Mouse (Mus musculus) cortical plate, adult 2 months (tissue): Measurements from ENCODE around the gene Etfrf1. TPM values are rescaled to one million over a fixed set of nuclear protein-coding genes. Genes with fewer than 3 reads are reported as not detected.

ENCODE experiments used
- H3K27ac ChIP-seq: fragments of 200-500 bp; 2 replicates; pipeline ENCODE4 v1.5.1; 2012; ENCODE audit warnings: low read length, control low read depth, inconsistent platforms; ENCODE audit not compliant: insufficient read depth
- H3K4me1 ChIP-seq: fragments of 200-500 bp; 2 replicates; pipeline ENCODE4 v1.6.1; 2011; ENCODE audit warnings: low read length; ENCODE audit not compliant: control insufficient read depth, insufficient read depth
- H3K4me3 ChIP-seq: fragments of 200-500 bp; 2 replicates; pipeline ENCODE4 v1.5.1; 2011; ENCODE audit warnings: mild to moderate bottlenecking, low read length, control low read depth; ENCODE audit not compliant: insufficient read depth
- CTCF ChIP-seq: fragments of 200-500 bp; IDR thresholded peaks from 2 replicates; pipeline ENCODE4 v1.5.1; 2011; ENCODE audit warnings: mild to moderate bottlenecking, control low read depth, low read length; ENCODE audit not compliant: insufficient read depth; ENCODE audit errors: extremely low read depth
- POLR2A ChIP-seq: fragments of 200-500 bp; IDR thresholded peaks from 2 replicates; pipeline ENCODE4 v1.6.1; 2011; ENCODE audit warnings: mild to moderate bottlenecking, low read length, control low read depth; ENCODE audit not compliant: insufficient read depth; ENCODE audit errors: extremely low read depth
- polyA plus RNA-seq: library from polyadenylated mRNA; depleted of rRNA; stranded (reverse); fragments of >200 nt; gene quantifications from 2 replicates; pipeline ENCODE4 v1.2.3, GENCODE M21; 2012; rRNA removed

Gene Etfrf1
- polyA plus RNA-seq: 24.8 and 27.7 TPM in 2 replicates

GRCm38 (mm10) chr6:145210816-145211338, at the start of gene Etfrf1, which contains the start of gene Casc1:
Etfrf1 (plus strand) TSS chr6:145211134.
Casc1 (minus strand) TSS chr6:145211005.
- no peaks in the 10 kb centered on the region for H3K4me1 ChIP-seq
- H3K4me3 ChIP-seq: peak within 1 kb of the TSS; percentile 54
- TF ChIP-seq POLR2A: peak; percentile 95
- TF ChIP-seq CTCF: no peak

GRCm38 (mm10) chr6:145171892-145172606, 38.9 kb upstream of the Etfrf1 start:
- TF ChIP-seq POLR2A: no peak
- no peak for TF ChIP-seq CTCF
- Histone ChIP-seq H3K27ac (no peak overlapping the region), H3K4me3 (no peak overlapping the region), H3K4me1 (no peaks in the 10 kb centered on the region)

More at GRCm38 (mm10) chr6:145210816-145211338, at the start of gene Etfrf1, which contains the start of gene Casc1:
- H3K27ac ChIP-seq: peak within 1 kb of the TSS; percentile 62

- no peaks in the 10 kb centered on the region for H3K4me1 ChIP-seq
- TF ChIP-seq CTCF (no peak), POLR2A (no peak)
- no peak overlapping the region for H3K27ac ChIP-seq
- no peak overlapping the region for H3K4me3 ChIP-seq
These were observed 37.1 kb upstream of the Etfrf1 start for GRCm38 (mm10) chr6:145173781-145174191.

- Histone ChIP-seq H3K27ac (no peak overlapping the region), H3K4me1 (no peaks in the 10 kb centered on the region), H3K4me3 (no peak overlapping the region)
- no peak for TF ChIP-seq CTCF
- TF ChIP-seq POLR2A: no peak
These were observed 35.4 kb upstream of the Etfrf1 start for GRCm38 (mm10) chr6:145175571-145175981.

GRCm38 (mm10) chr6:145176474-145176873, 34.5 kb upstream of the Etfrf1 start:
- TF ChIP-seq CTCF (no peak), POLR2A (no peak)
- Histone ChIP-seq H3K4me1 (no peaks in the 10 kb centered on the region), H3K27ac (no peak overlapping the region), H3K4me3 (no peak overlapping the region)

- H3K4me1 ChIP-seq: no peaks in the 10 kb centered on the region
- H3K4me3 ChIP-seq: no peak overlapping the region
- peak; percentile 68 for TF ChIP-seq CTCF
- no peak for TF ChIP-seq POLR2A
- H3K27ac ChIP-seq: no peak overlapping the region
These were observed 31.3 kb upstream of the Etfrf1 start for GRCm38 (mm10) chr6:145179665-145180064.

- TF ChIP-seq POLR2A: no peak
- no peak for TF ChIP-seq CTCF
- H3K4me3 ChIP-seq: no peak overlapping the region
These were observed 28.9 kb upstream of the Etfrf1 start for GRCm38 (mm10) chr6:145182044-145182443.

GRCm38 (mm10) chr6:145186096-145186495, 24.8 kb upstream of the Etfrf1 start:
- Histone ChIP-seq H3K4me3 (no peak overlapping the region), H3K27ac (no peak overlapping the region), H3K4me1 (no peaks in the 10 kb centered on the region)
- TF ChIP-seq CTCF: no peak
- TF ChIP-seq POLR2A: no peak

More at GRCm38 (mm10) chr6:145182044-145182443, 28.9 kb upstream of the Etfrf1 start:
- H3K4me1 ChIP-seq: no peaks in the 10 kb centered on the region
- H3K27ac ChIP-seq: no peak overlapping the region

GRCm38 (mm10) chr6:145187093-145188088, 23.5 kb upstream of the Etfrf1 start:
- TF ChIP-seq POLR2A (peak; percentile 47; the same call in 1 of the 2 replicates), CTCF (no peak)
- Histone ChIP-seq H3K4me1 (no peaks in the 10 kb centered on the region), H3K4me3 (peak overlapping the region; percentile 42), H3K27ac (no peak overlapping the region)
